Mouse (Mus musculus): Measurements from ENCODE around the gene Lpar3. TPM values are rescaled to one million over a fixed set of nuclear protein-coding genes. Genes with fewer than 3 reads are reported as not detected.
A peak's percentile ranks its signal among the peaks of the same experiment; 100 is the strongest.

The Lpar3 gene
- polyA plus RNA-seq, 1 experiment from 2014 or later: 0.49 TPM

DNA sequence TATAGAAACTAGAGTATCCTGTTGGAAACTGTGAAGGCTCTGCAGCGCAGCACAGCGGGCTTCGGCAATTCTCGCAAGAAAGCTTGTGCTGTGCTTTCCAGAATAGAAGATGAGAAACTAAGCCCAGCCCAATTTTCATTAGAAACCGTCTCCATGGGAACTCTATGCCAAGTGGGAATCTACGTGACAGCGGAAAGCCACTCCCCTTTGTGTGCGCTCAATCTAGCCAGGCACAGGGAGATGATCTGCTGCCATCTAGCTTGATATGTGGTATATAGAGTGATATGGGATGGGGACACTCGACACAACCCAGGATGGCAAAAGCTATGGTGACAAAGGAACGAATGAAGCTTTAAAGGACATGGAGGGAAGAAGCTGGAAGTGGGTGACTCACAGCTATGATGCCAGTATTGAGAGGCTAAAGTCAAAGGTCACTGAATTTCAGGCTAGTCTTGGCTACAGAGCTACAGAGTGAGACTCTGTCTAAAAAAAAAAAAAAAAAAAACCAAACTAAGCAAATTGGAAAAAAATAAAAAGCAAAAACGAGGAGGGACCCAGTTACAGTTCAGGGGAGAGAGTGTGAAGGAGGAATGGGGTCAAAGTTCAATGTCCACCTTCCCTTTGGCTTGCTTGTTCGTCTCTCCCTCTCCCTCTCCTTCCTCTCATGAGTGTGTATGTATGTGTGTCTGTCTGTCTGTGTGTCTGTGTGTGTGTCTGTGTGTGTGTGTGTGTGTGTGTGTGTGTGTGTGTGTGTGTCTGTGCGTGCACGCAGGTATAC, 47.5 kb downstream of the Lpar3 start:
- Histone ChIP-seq H3K27me3 (no peaks in the 10 kb centered on the region), H3K4me2 (peak overlapping the region; percentile 20), H3K9me3 (no peaks in the 10 kb centered on the region), H3K27ac (replicated peaks) (no peak overlapping the region), H3K4me3 (no peak overlapping the region), H3K36me3 (no peaks in the 10 kb centered on the region), H3K4me1 (replicated peaks) (no peaks in the 10 kb centered on the region), H3K9ac (no peak overlapping the region)
- WGBS: 67% methylated on average over 14 of the region's 14 CpGs
- ATAC-seq (ENCODE audit: low FRiP score, low read depth): peak; percentile 85

DNA sequence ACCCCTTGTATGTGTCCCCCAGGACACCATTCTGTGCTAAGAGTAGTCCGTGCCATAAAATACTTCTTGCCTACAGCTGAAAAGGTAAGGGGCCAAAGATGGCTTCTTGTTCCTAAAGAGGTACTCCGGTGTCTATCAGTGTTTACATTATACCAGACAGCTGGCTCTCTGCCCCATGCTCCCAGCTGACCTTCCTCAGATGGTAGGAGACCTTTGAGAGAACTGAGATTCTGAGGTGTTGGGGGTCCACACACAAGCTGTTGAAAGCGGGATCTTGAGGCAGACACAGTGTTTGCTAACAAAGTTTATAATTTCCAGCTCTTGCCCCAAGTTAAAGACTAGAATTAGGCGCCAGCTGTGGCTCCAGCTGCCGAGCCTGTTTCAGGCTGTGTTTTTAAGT, 53.7 kb downstream of the Lpar3 start:
- ATAC-seq (ENCODE audit: low FRiP score, low read depth): no peak
- no peaks in the 10 kb centered on the region for H3K4me1 ChIP-seq (replicated peaks)
- WGBS: 80% methylated on average over 5 of the region's 5 CpGs
- no peak overlapping the region for H3K27ac ChIP-seq (replicated peaks)
- no peak overlapping the region for H3K9ac ChIP-seq
- no peaks in the 10 kb centered on the region for H3K9me3 ChIP-seq
- H3K4me2 ChIP-seq: no peak overlapping the region
- H3K4me3 ChIP-seq: no peak overlapping the region
- no peaks in the 10 kb centered on the region for H3K36me3 ChIP-seq
- no peaks in the 10 kb centered on the region for H3K27me3 ChIP-seq

DNA sequence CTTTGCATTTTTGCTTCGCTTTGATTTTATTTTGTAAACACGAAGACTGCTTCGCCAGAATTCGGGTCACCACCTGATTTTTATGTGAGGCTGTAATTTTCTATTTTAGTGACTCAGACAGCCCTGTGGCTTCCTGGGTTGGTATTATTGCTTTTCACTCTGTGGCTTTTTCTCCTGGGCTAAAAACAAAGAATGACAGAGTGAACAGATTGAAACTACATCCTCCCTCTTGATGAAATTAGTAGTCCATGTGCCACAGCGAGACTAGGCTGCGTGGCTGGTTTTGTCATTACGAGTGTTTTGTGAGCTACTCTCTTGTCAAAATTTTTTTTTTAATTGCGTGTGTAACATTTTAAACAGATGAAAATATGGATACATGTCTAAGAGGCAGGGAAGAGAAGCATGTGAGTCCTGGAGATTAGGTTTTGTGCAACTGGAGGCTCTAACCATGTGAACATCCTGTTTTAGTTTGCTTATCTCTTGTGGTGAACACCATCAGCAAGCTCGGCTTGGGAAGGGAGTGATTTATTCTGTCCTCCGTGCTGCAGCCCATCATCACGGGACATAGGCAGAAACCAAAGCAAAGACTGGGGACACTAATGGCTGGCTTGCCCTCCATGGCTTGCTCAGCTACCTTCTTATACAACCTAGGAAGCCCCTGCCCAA, 54.7 kb downstream of the Lpar3 start:
- no peak overlapping the region for H3K4me2 ChIP-seq
- H3K27me3 ChIP-seq: no peaks in the 10 kb centered on the region
- no peak overlapping the region for H3K4me3 ChIP-seq
- no peak for ATAC-seq (ENCODE audit: low FRiP score, low read depth)
- no peaks in the 10 kb centered on the region for H3K4me1 ChIP-seq (replicated peaks)
- no peaks in the 10 kb centered on the region for H3K36me3 ChIP-seq
- WGBS: 83% methylated on average over 11 of the region's 11 CpGs
- H3K9ac ChIP-seq: no peak overlapping the region
- no peaks in the 10 kb centered on the region for H3K9me3 ChIP-seq
- no peak overlapping the region for H3K27ac ChIP-seq (replicated peaks)

DNA sequence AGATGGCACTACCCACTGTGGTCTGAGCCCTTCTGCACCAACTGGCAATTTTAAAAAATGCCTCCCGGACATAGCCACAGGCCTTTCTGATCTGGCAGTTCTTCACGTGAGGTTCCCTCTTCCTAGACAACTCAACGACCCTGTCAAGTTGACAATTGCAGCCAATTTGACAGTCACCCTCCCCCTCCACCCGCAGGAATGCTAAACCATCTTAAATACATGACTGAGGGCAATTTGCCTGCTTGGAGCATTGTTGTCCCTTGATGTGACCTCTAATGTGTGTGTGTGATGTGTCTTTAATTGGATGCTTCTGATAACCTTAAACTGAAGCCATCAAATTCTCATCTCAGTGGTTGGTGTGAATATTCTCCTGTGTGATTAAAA, 55.3 kb downstream of the Lpar3 start:
- Histone ChIP-seq H3K27me3 (no peaks in the 10 kb centered on the region), H3K27ac (replicated peaks) (no peak overlapping the region), H3K4me3 (no peak overlapping the region), H3K9ac (no peak overlapping the region), H3K9me3 (no peaks in the 10 kb centered on the region), H3K4me1 (replicated peaks) (no peaks in the 10 kb centered on the region), H3K36me3 (no peaks in the 10 kb centered on the region), H3K4me2 (no peak overlapping the region)
- no peak for ATAC-seq (ENCODE audit: low FRiP score, low read depth)
- 56% methylated on average over 4 of the region's 4 CpGs for WGBS

DNA sequence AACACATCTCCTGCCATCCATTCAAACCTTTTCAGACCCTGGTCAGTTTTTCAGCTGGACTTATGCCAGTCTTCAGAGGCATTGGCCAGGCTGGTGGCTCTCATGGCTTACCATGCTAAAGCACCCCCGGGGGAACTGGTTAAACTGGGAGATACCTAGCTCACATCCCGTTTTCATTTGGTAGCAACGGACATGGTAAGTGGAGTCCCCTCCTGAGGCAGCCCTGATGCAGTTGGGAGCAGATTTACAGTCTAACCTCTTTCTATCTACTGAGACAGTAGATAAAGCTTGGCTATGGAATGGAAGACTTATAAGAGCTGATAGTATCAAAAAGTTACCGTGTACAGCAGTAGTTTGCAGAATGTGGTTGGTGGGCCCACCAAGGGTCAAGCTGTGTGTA, 56.2 kb downstream of the Lpar3 start:
- Histone ChIP-seq H3K9ac (no peak overlapping the region), H3K4me3 (no peak overlapping the region), H3K4me1 (replicated peaks) (no peaks in the 10 kb centered on the region), H3K4me2 (no peak overlapping the region), H3K27me3 (no peaks in the 10 kb centered on the region), H3K36me3 (no peaks in the 10 kb centered on the region), H3K9me3 (no peaks in the 10 kb centered on the region), H3K27ac (replicated peaks) (no peak overlapping the region)
- ATAC-seq (ENCODE audit: low FRiP score, low read depth): no peak
- WGBS: 98% methylated on average over 4 of the region's 4 CpGs

DNA sequence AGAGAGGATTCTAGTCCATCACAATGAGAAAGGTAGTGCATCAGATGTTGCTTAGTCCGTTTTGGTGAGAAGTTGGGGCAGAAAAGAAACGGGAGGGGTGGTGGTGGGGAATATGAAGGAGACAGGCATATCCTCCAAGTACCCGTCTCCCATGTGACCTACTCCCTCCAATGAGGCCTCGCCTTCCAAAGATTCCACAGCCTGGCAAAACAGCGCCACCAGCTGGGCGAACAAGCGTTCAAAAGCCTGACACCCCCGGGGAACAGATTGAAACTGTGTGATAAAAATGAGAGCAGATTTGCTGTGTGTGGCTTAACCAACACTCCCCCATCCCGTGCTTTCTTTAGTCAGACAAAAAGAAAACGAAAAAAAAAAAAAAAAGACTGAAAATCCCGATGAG, 56.7 kb downstream of the Lpar3 start:
- Histone ChIP-seq H3K4me1 (replicated peaks) (no peaks in the 10 kb centered on the region), H3K9ac (no peak overlapping the region), H3K27ac (replicated peaks) (no peak overlapping the region), H3K27me3 (no peaks in the 10 kb centered on the region), H3K9me3 (no peaks in the 10 kb centered on the region), H3K4me2 (no peak overlapping the region), H3K4me3 (no peak overlapping the region), H3K36me3 (no peaks in the 10 kb centered on the region)
- WGBS: 78% methylated on average over 11 of the region's 11 CpGs
- ATAC-seq (ENCODE audit: low FRiP score, low read depth): no peak

DNA sequence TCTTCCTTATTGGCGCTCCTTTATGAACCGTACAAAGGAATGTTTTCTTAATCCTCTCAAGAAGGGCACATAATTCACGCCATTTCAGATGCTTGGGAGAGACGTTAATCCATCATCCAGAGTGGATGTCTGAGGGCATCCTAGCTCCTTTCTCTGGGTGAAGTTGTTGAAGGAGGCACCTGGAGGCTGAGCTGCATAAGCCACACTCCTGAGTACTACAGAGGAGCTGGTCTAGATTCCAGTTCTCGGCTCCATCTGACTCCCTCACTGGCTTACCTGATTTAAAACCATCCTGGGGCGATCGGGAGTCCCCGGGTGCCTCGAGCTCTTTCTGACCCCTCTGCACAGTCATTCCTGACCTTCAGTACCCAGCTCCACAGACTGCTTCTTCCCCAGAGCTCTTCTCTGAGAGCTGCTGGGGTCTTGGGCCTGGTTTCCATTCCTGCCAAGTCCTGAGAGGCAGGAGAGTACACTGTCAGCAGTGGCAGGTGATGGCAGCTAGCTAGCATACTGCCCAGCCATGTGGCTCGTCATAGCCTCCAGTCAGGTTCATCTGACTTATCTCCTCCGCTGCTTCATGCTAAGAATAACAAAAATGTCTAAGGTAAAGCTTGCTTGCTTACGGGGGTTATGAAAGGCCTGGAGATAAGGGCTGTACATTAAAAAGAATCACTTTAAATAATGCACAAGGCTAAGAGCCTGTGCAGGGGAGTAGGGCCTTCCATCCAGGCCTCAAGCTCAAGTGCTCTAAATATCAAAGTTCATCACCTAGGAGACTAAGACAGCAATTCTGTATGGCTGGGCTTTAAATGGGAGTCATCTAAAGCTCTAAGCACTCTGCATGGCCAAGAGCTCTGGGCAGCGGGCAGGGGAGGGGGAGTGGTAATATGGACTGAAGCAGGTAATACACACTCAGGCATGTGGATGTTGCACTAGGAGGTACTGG, 57.7 kb downstream of the Lpar3 start:
- 58% methylated on average over 13 of the region's 13 CpGs for WGBS
- no peak overlapping the region for H3K4me2 ChIP-seq
- no peaks in the 10 kb centered on the region for H3K27me3 ChIP-seq
- H3K9ac ChIP-seq: no peak overlapping the region
- H3K36me3 ChIP-seq: no peaks in the 10 kb centered on the region
- H3K4me3 ChIP-seq: no peak overlapping the region
- no peaks in the 10 kb centered on the region for H3K4me1 ChIP-seq (replicated peaks)
- H3K9me3 ChIP-seq: no peaks in the 10 kb centered on the region
- no peak overlapping the region for H3K27ac ChIP-seq (replicated peaks)
- no peak for ATAC-seq (ENCODE audit: low FRiP score, low read depth)

DNA sequence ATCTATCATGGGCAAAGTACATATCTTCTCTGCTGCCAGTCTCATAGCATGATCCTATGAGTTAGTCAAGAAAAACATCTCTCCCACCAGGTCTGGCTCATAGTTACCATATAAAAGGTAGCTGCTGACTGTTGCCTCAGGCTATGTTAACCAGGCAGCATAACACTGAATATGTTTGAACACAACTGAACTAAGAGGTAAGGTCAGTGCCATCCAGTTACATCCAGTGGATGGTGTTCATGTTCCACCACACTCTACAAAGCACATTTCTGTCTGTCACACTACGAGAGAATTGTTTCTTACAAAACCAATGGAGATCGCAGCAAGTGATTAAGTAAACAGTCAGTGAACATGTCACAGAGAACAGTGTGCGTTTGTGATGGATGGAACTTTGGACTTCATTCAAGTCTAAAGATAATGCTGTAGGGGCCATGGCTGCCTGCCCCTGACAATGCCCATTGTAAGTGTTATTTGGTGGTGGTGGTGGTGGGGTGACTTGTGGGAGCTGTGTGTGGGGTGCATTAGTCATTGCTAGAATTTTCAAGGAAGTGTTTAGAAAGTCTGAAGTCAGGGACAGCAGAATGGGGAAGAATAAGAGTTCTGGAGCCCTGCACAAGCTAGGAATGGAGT, 63.1 kb downstream of the Lpar3 start:
- Histone ChIP-seq H3K27ac (replicated peaks) (no peak overlapping the region), H3K36me3 (no peaks in the 10 kb centered on the region), H3K9me3 (no peaks in the 10 kb centered on the region), H3K9ac (no peak overlapping the region), H3K4me3 (no peak overlapping the region), H3K4me2 (no peak overlapping the region), H3K27me3 (no peaks in the 10 kb centered on the region), H3K4me1 (replicated peaks) (no peaks in the 10 kb centered on the region)
- ATAC-seq (ENCODE audit: low FRiP score, low read depth): no peak
- WGBS: 37% methylated on average over 3 of the region's 3 CpGs

DNA sequence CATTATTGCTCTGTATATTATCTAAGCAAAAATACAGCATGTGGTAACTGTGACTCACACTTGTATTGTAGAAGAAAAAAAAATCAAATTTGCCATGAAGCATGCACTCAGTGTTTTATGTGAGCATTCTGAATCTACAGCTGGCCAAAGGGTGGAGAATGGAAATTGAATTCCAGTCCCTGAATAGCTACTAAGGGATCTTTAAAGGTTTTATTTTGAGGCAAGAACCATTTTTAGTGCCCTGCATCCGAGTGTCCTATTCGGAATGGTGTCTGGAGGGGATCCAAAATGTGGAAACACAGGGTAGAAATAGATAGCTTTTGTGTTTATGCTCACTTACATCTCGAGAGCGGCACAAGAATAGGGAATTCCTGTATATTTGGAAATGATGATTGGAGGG, 65.4 kb downstream of the Lpar3 start:
- H3K4me2 ChIP-seq: no peak overlapping the region
- no peaks in the 10 kb centered on the region for H3K36me3 ChIP-seq
- no peak overlapping the region for H3K9ac ChIP-seq
- no peaks in the 10 kb centered on the region for H3K9me3 ChIP-seq
- no peak overlapping the region for H3K27ac ChIP-seq (replicated peaks)
- H3K27me3 ChIP-seq: no peaks in the 10 kb centered on the region
- no peak for ATAC-seq (ENCODE audit: low FRiP score, low read depth)
- WGBS: 69% methylated on average over 4 of the region's 4 CpGs
- H3K4me3 ChIP-seq: no peak overlapping the region
- H3K4me1 ChIP-seq (replicated peaks): no peaks in the 10 kb centered on the region

DNA sequence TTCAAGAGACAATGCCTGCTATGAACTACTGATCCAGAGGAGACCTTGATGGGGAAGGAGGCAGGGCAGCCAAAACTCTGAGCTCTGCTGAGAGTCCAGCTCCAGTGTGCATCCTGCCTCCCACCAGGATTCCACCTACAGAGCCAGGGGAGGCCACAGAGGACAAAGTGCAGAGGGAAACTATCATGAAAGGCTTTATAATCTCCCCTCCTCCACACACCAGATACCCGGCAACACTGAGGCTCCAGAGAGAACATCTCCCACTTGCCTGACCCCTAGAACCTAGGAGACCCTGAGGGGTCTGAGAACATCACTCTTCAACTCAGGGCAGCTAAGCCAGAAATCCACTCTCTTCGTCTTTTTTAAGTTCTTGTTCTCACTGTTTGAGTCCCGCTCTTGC, 71.2 kb downstream of the Lpar3 start:
- no peak overlapping the region for H3K27ac ChIP-seq (replicated peaks)
- H3K9me3 ChIP-seq: no peaks in the 10 kb centered on the region
- H3K4me3 ChIP-seq: no peak overlapping the region
- H3K9ac ChIP-seq: no peak overlapping the region
- H3K4me1 ChIP-seq (replicated peaks): no peaks in the 10 kb centered on the region
- H3K36me3 ChIP-seq: no peaks in the 10 kb centered on the region
- no peak for ATAC-seq (ENCODE audit: low FRiP score, low read depth)
- H3K27me3 ChIP-seq: no peaks in the 10 kb centered on the region
- H3K4me2 ChIP-seq: no peak overlapping the region
- 81% methylated on average over 3 of the region's 3 CpGs for WGBS

DNA sequence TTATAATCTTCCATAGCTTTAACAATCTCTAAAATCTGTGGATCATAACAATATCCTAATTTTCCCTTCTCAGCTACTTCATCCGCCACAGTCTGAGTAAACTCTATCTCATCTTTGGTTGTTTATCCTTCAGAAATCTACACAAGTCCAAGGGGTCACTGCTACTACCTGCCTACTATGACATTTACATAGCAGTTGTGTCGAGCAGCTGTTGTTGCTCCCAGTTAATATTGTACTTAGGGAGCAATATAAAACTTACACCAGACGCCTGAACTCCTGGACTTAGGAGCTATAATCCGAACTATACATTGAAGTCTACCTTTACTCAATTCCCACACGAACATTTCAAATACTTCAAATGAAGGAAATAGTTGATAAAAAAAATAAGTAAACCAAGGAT, 71.8 kb downstream of the Lpar3 start:
- H3K9me3 ChIP-seq: no peaks in the 10 kb centered on the region
- WGBS: 89% methylated on average over 5 of the region's 5 CpGs
- H3K27me3 ChIP-seq: no peaks in the 10 kb centered on the region
- no peak for ATAC-seq (ENCODE audit: low FRiP score, low read depth)
- H3K27ac ChIP-seq (replicated peaks): no peak overlapping the region
- H3K4me1 ChIP-seq (replicated peaks): no peaks in the 10 kb centered on the region
- H3K4me3 ChIP-seq: no peak overlapping the region
- H3K9ac ChIP-seq: no peak overlapping the region
- H3K36me3 ChIP-seq: no peaks in the 10 kb centered on the region
- no peak overlapping the region for H3K4me2 ChIP-seq

DNA sequence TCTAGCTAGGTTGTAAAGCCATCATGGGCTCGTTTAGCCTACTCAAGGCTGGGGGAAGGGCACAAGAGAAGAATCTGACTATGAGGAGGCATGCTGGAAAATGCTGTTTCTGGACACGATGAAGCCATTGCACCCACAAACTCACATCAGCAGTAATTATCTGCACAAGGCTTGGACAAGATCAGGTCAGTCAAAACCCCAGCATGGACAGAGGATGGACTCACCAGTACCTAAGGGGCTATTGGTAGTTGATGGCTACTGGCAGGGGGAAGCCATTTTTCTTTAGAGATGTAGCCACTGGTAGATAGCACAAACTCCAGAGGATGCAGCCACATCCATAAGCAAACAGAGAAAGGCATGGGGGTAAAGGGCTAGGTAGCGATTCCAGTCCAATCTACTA, 81.7 kb downstream of the Lpar3 start:
- no peak overlapping the region for H3K9ac ChIP-seq
- no peak overlapping the region for H3K4me3 ChIP-seq
- 89% methylated on average over 3 of the region's 3 CpGs for WGBS
- H3K4me2 ChIP-seq: no peak overlapping the region
- no peaks in the 10 kb centered on the region for H3K9me3 ChIP-seq
- H3K36me3 ChIP-seq: no peaks in the 10 kb centered on the region
- H3K27me3 ChIP-seq: no peaks in the 10 kb centered on the region
- no peaks in the 10 kb centered on the region for H3K4me1 ChIP-seq (replicated peaks)
- no peak overlapping the region for H3K27ac ChIP-seq (replicated peaks)
- ATAC-seq (ENCODE audit: low FRiP score, low read depth): no peak
